Comparison of ENCODE assay signal across 19 mouse cellular contexts in genomic region chr11:17002739-17003373, GRCm38 (mm10). TPM values are rescaled to one million over a fixed set of nuclear protein-coding genes. Genes with fewer than 3 reads are reported as not detected.
DNase-seq lines count a peak whose midpoint lies in the region; ATAC-seq and TF ChIP-seq lines count a peak whose summit lies in the region.
"Had no signal": no experiment of that assay in that cellular context is flagged by ENCODE, and none has a peak within 500 bp of the region (broad histone marks: within the 10 kb centered on the region; RNA-seq: fewer than 3 reads in every experiment).

No protein-coding gene starts in this region.

- H3K79me2 ChIP-seq in macrophage (ENCODE audit: inconsistent target): peaks cover 94% of the 10 kb centered on the region

- H3K4me2 ChIP-seq in forebrain, embryonic 16.5 days (ENCODE audit: low read length): no peak overlapping the region
- H3K4me2 ChIP-seq: forebrain, embryonic 13.5 days; heart, embryonic 12.5 days had no signal

- no peak overlapping the region for H3K9ac ChIP-seq in forebrain, embryonic 16.5 days (replicated peaks; ENCODE audit: low read depth, low read length)
- H3K9ac ChIP-seq: forebrain, embryonic 13.5 days; heart, embryonic 12.5 days had no signal

- no peak for TF ChIP-seq CTCF in G1E (IDR thresholded peaks at IDR 0.05; ENCODE audit: low read depth, low read length)

- peak; percentile 5 for DNase-seq in forebrain, embryonic 10.5 days (ENCODE audit: extremely low spot score, low spot score)
- peak; percentile 42 for DNase-seq in G1E (ENCODE audit: low spot score)
- no peak for DNase-seq in layer of hippocampus, postnatal 10 days (ENCODE audit: low spot score in 2 of 2)
- no peak for DNase-seq in cerebellum, postnatal 25 days
- DNase-seq: adrenal gland, postnatal 36 days; cerebellum, postnatal 10 days; heart, postnatal 36 days; kidney, adult 8-10 months; kidney, postnatal 36 days; layer of hippocampus, adult 9-11 months; lung, adult 2 months had no signal

- no peak overlapping the region for H3K27ac ChIP-seq in forebrain, embryonic 10.5 days
- no peak overlapping the region for H3K27ac ChIP-seq in forebrain, embryonic 16.5 days (ENCODE audit: low read length)
- H3K27ac ChIP-seq in macrophage: peak overlapping the region; percentile 92
- H3K27ac ChIP-seq: forebrain, embryonic 13.5 days had no signal

- H3K4me3 ChIP-seq in forebrain, embryonic 10.5 days: no peak overlapping the region
- H3K4me3 ChIP-seq in forebrain, embryonic 16.5 days (replicated peaks; ENCODE audit: low read length): no peak overlapping the region
- peak overlapping the region; percentile 48; the same call in 1 of the 2 replicates for H3K4me3 ChIP-seq in G1E (ENCODE audit: low read depth, low read length)
- H3K4me3 ChIP-seq in macrophage (ENCODE audit: inconsistent target): no peak overlapping the region; the same call in 1 of the 2 replicates
- H3K4me3 ChIP-seq: forebrain, embryonic 13.5 days; heart, embryonic 12.5 days had no signal

- no peaks in the 10 kb centered on the region for H3K36me3 ChIP-seq in forebrain, embryonic 10.5 days (replicated peaks)
- H3K36me3 ChIP-seq in forebrain, embryonic 16.5 days (ENCODE audit: control insufficient read depth, insufficient read depth): no peaks in the 10 kb centered on the region
- H3K36me3 ChIP-seq in G1E (replicated peaks) (peaks cover 19% of the 10 kb centered on the region), macrophage (ENCODE audit: inconsistent target) (0 out of 2 replicates have a peak, but pooled peaks cover 7% of the 10 kb centered on the region)
- H3K36me3 ChIP-seq: heart, embryonic 12.5 days had no signal

- no peaks in the 10 kb centered on the region for H3K9me3 ChIP-seq in forebrain, embryonic 10.5 days
- H3K9me3 ChIP-seq in forebrain, embryonic 16.5 days (ENCODE audit: control insufficient read depth, low read length): no peaks in the 10 kb centered on the region
- no peaks in the 10 kb centered on the region for H3K9me3 ChIP-seq in G1E (replicated peaks)
- H3K9me3 ChIP-seq: forebrain, embryonic 13.5 days; heart, embryonic 12.5 days had no signal

- 90% methylated on average over 7 of the region's 7 CpGs for WGBS in forebrain, embryonic 10.5 days
- WGBS in forebrain, embryonic 16.5 days: 88% methylated on average over 7 of the region's 7 CpGs
- WGBS in macrophage (ENCODE audit: missing documents): 29% methylated on average over 7 of the region's 7 CpGs

- ATAC-seq in forebrain, embryonic 16.5 days: no peak
- peak; percentile 58 for ATAC-seq in G1E (ENCODE audit: extremely low read depth, insufficient number of reproducible peaks, low FRiP score, poor library complexity, severe bottlenecking)
- peak; percentile 34 to 40; a peak in 3 of 4 replicates for ATAC-seq in hematopoietic stem cell, adult 5-6 weeks (replicated peaks in 1 of 2; ENCODE audit: insufficient read depth in 1 of 2, low FRiP score in 2 of 2, low TSS enrichment in 1 of 2, low read depth in 1 of 2, poor library complexity in 2 of 2, severe bottlenecking in 2 of 2)
- ATAC-seq in erythroblast, adult 5-6 weeks (replicated peaks; ENCODE audit: low FRiP score, poor library complexity, severe bottlenecking): no peak
- ATAC-seq: forebrain, embryonic 13.5 days; midbrain, embryonic 16.5 days; Patski had no signal

- H3K4me1 ChIP-seq in forebrain, embryonic 10.5 days: no peaks in the 10 kb centered on the region
- no peaks in the 10 kb centered on the region for H3K4me1 ChIP-seq in forebrain, embryonic 16.5 days (replicated peaks; ENCODE audit: control insufficient read depth, insufficient read depth, low read length)
- peaks cover 68% of the 10 kb centered on the region for H3K4me1 ChIP-seq in G1E (ENCODE audit: insufficient read depth, low read depth, low read length)
- H3K4me1 ChIP-seq: forebrain, embryonic 13.5 days; heart, embryonic 12.5 days had no signal

- no peaks in the 10 kb centered on the region for H3K27me3 ChIP-seq in forebrain, embryonic 10.5 days (ENCODE audit: poor library complexity, severe bottlenecking)
- no peaks in the 10 kb centered on the region for H3K27me3 ChIP-seq in forebrain, embryonic 16.5 days (replicated peaks; ENCODE audit: control insufficient read depth, insufficient read depth, low read length)
- H3K27me3 ChIP-seq in G1E (ENCODE audit: insufficient read depth, low read length): no peaks in the 10 kb centered on the region
- H3K27me3 ChIP-seq: forebrain, embryonic 13.5 days; heart, embryonic 12.5 days had no signal

RNA-seq across cellular contexts. Expression of gene Cnrip1, which starts 48.5 kb away (rescaled TPM):
- 11.3 and 13.3 TPM in 2 replicates for polyA plus RNA-seq in forebrain, embryonic 10.5 days (2016; fragmentation: Nextera tagmentation; extraction: Ambion mirVana)
- 133 and 160 TPM in 2 replicates for polyA plus RNA-seq in forebrain, embryonic 16.5 days (2015; fragmentation: Nextera tagmentation; extraction: Ambion mirVana)
- total RNA-seq in G1E (2014; fragmentation: Nextera tagmentation) (not detected in 2 replicates), G1E (2017) (0.06 and 0.27 TPM in 2 replicates)
- polyA plus RNA-seq in G1E (2012) (not detected in 2 replicates), macrophage (2018) (75.3 to 234 TPM (median 186 TPM) in 3 replicates)
- 17.6 and 23.3 TPM in 2 replicates for total RNA-seq in hematopoietic stem cell, adult 5-6 weeks (2017)
- 100 to 1,000 TPM in 13 of 26 experiments, 10 to 100 TPM in 13; 22.6 to 546 (median 112) TPM for total RNA-seq in macrophage (2018; cell fraction: chromatin; rRNA removed)
- total RNA-seq in macrophage (2018; cell fraction: cytosol; rRNA removed): 100 to 1,000 TPM in 13 of 26 experiments, 10 to 100 TPM in 13; 26.2 to 266 (median 117) TPM
- total RNA-seq in macrophage (2018; cell fraction: nucleus; rRNA removed): 100 to 1,000 TPM in 14 of 26 experiments, 10 to 100 TPM in 12; 23.1 to 714 (median 147) TPM
- 100 to 1,000 TPM; 154 to 175 TPM for total RNA-seq in layer of hippocampus, postnatal 10 days (2021)
- not detected in 2 replicates for total RNA-seq in erythroblast, adult 5-6 weeks (2015; ENCODE audit: low replicate concordance)
- total RNA-seq in erythroblast, adult 5-6 weeks (2017; ENCODE audit: low replicate concordance): 1.1 TPM in 1 of 2 replicates, not detected in the other

RNA-seq across cellular contexts. Expression of gene Plek, which starts 49.3 kb away (rescaled TPM):
- 4.2 and 5.4 TPM in 2 replicates for polyA plus RNA-seq in forebrain, embryonic 10.5 days (2016; fragmentation: Nextera tagmentation; extraction: Ambion mirVana)
- 3.2 and 3.3 TPM in 2 replicates for polyA plus RNA-seq in forebrain, embryonic 16.5 days (2015; fragmentation: Nextera tagmentation; extraction: Ambion mirVana)
- 114 and 120 TPM in 2 replicates for total RNA-seq in G1E (2014; fragmentation: Nextera tagmentation)
- total RNA-seq in G1E (2017): 312 and 315 TPM in 2 replicates
- polyA plus RNA-seq in G1E (2012): 1.8 and 2.9 TPM in 2 replicates
- total RNA-seq in hematopoietic stem cell, adult 5-6 weeks (2017): 166 and 168 TPM in 2 replicates
- total RNA-seq in macrophage (2018; cell fraction: chromatin; rRNA removed): 1,000 to 10,000 TPM in 12 of 26 experiments, 100 to 1,000 TPM in 14; 136 to 4,950 (median 890) TPM
- 1,000 to 10,000 TPM in 10 of 26 experiments, 100 to 1,000 TPM in 16; 336 to 3,058 (median 806) TPM for total RNA-seq in macrophage (2018; cell fraction: cytosol; rRNA removed)
- 1,000 to 10,000 TPM in 13 of 26 experiments, 100 to 1,000 TPM in 13; 238 to 4,489 (median 972) TPM for total RNA-seq in macrophage (2018; cell fraction: nucleus; rRNA removed)
- 380 to 752 TPM (median 430 TPM) in 3 replicates for polyA plus RNA-seq in macrophage (2018)
- total RNA-seq in layer of hippocampus, postnatal 10 days (2021): 1 to 10 TPM; 4.5 to 4.6 TPM
- 25.0 and 27.8 TPM in 2 replicates for total RNA-seq in erythroblast, adult 5-6 weeks (2015; ENCODE audit: low replicate concordance)
- 27.0 and 28.0 TPM in 2 replicates for total RNA-seq in erythroblast, adult 5-6 weeks (2017; ENCODE audit: low replicate concordance)
- polyA plus RNA-seq: Patski had no signal

RNA-seq across cellular contexts. Expression of gene Fbxo48, which starts 51.7 kb away (rescaled TPM):
- polyA plus RNA-seq in forebrain, embryonic 10.5 days (2016; fragmentation: Nextera tagmentation; extraction: Ambion mirVana): 2.2 TPM in 2 replicates
- 0.91 and 1.1 TPM in 2 replicates for polyA plus RNA-seq in forebrain, embryonic 16.5 days (2015; fragmentation: Nextera tagmentation; extraction: Ambion mirVana)
- total RNA-seq in G1E (2014; fragmentation: Nextera tagmentation): 34.1 and 48.9 TPM in 2 replicates
- total RNA-seq in G1E (2017): 16.0 and 18.7 TPM in 2 replicates
- polyA plus RNA-seq in G1E (2012): 0.76 and 1.3 TPM in 2 replicates
- 6.0 and 11.5 TPM in 2 replicates for total RNA-seq in hematopoietic stem cell, adult 5-6 weeks (2017)
- 1 to 10 TPM in 18 of 26 experiments, under 1 TPM in 8; 0.29 to 4.9 (median 1.5) TPM for total RNA-seq in macrophage (2018; cell fraction: chromatin; rRNA removed)
- total RNA-seq in macrophage (2018; cell fraction: cytosol; rRNA removed): 1 to 10 TPM in 3 of 26 experiments, under 1 TPM in 23; 0.05 to 1.2 (median 0.62) TPM
- total RNA-seq in macrophage (2018; cell fraction: nucleus; rRNA removed): 10 to 100 TPM in 1 of 26 experiments, 1 to 10 TPM in 15, under 1 TPM in 9, not detected in 1; 0.42 to 14.2 (median 1.3) TPM
- 0.65 to 2.4 TPM (median 0.70 TPM) in 3 replicates for polyA plus RNA-seq in macrophage (2018)
- total RNA-seq in layer of hippocampus, postnatal 10 days (2021): 1 to 10 TPM in 1 of 2 experiments, under 1 TPM in 1; 0.98 to 2.1 TPM
- total RNA-seq in erythroblast, adult 5-6 weeks (2015; ENCODE audit: low replicate concordance): 2.3 and 14.6 TPM in 2 replicates
- 9.0 and 11.3 TPM in 2 replicates for total RNA-seq in erythroblast, adult 5-6 weeks (2017; ENCODE audit: low replicate concordance)

Comparison
In these comparisons a context has a peak if more than half of its experiments do, and no peak if none do; other contexts are left out.
1. DNase-seq: peak in forebrain, embryonic 10.5 days (single experiment) and G1E (single experiment); none in layer of hippocampus, postnatal 10 days (0 of 2) and cerebellum, postnatal 25 days (0 of 2).
2. ATAC-seq: peak in G1E (single experiment) and hematopoietic stem cell, adult 5-6 weeks (2 of 2); none in forebrain, embryonic 16.5 days (single experiment) and erythroblast, adult 5-6 weeks (single experiment).
3. RNA of gene Plek, which starts 49.3 kb away (total RNA-seq): 114 to 315 TPM in G1E, 166 to 168 TPM in hematopoietic stem cell, adult 5-6 weeks and 25.0 to 28.0 TPM in erythroblast, adult 5-6 weeks; 4.5 to 4.6 TPM in layer of hippocampus, postnatal 10 days; every median in the first group is over 4 times any median in the second.